Mouse (Mus musculus) adrenal gland, adult 2 months (tissue): Measurements from ENCODE around the gene Ptpn12. TPM values are rescaled to one million over a fixed set of nuclear protein-coding genes. Genes with fewer than 3 reads are reported as not detected.
A peak's percentile ranks its signal among the peaks of the same experiment; 100 is the strongest.
"Not testable (repeated sequence)": the region's sequence is repeated elsewhere in the genome, so short reads cannot be mapped to it uniquely, and the experiment has no call there.

Experiments
- DNase-seq: peaks from one replicate; pipeline ENCODE4 v3.0.0; 2021
- polyA plus RNA-seq: library from polyadenylated mRNA; depleted of rRNA; stranded (reverse); fragments of >200 nt; gene quantifications from 2 replicates; pipeline ENCODE4 v1.2.3, GENCODE M21; 2012; rRNA removed
- total RNA-seq, 2 experiments: library from RNA; stranded (reverse); gene quantifications; 2 replicates each; pipeline ENCODE4 v1.2.3; 2021

Gene Ptpn12
- total and polyA plus RNA-seq, 3 experiments: 20.2 to 54.4 (median 47.4) TPM

DNA sequence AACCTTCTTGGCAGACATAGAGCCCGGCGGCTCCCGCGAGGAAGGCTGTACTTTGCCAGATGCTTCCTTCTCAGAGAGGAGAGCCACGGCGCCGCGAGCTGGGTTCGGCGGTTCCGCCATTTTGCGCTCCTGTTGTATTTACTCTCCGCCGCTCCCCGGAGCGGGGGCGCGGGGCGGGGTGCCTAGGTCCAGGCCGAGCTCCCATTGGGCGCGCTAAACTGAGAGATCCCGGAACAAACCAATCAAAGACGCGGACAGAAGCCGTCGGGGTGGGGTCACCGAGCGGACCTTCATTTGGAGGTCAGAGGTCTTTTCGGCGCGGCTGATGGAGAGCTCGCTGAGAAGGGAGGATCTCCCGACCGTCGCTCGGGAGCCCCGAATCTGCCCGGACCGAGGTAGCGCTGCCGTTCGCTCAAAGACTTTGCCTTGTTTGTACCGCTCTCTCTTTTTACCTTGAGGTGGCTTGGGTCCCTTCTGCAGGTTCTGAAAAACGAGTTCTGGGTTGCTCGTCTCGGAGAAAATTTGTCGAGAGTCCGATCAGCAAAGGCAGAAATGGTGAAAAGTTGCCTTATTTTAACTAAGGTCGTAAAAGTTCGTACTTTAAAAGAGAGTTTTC, 103.9 kb downstream of the Ptpn12 start:
- peak; percentile 99 for DNase-seq

DNA sequence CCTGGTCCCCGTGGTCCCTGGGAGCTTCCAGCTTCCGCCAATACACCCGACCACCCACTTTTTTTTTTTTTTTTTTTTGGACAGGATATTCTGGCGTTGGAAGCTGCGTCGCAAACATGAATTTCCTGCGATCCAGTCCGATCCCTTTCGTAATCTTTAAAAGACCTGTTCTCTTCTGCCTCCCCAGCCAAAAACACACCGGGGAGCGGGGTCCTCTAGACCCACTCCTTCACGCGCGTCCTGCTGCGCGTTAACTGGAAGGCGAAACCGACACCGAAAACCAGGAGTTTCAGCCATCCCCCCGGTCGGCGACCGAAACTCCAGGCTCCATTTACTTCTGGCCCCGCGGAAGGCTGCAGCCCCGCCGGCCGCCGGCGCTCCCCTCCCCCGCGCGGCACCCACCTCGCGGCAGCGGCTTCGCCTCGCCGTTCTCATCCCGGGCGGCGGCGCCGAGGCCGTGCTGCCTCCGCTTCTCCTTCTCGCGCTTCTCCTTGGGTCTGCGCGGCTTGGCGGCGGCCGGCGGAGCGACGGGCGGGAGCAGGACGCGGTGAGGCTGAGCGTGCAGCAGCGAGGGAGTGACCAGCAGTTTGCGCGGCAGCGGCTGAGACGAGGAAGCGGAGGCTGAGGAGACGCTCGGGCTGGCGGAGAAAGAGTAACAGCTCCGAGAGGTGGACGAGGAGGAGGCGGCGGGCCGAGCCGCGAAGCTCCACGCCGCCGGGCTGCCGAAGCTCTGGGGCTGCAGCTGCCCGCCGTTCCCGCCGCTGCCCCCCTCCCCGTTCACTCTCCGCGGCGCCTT, 104.7 kb downstream of the Ptpn12 start:
- peak; percentile 77 for DNase-seq

DNA sequence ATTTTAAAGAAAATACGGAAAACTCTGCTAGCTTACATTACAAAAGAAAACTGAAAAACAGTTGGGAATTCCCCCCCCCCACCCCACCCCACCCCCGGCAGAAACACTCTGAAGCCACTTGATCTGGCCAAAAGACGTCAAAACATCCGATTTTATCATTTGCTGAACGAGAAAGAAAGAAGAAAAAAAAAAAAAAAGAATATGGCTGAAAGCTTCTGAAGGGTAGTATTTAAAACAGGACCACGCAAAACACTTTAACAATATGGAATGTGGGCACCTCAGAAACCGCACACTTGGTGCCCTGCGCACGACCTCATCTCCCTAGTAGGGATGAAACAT, 105.2 kb downstream of the Ptpn12 start:
- no peak for DNase-seq

DNA sequence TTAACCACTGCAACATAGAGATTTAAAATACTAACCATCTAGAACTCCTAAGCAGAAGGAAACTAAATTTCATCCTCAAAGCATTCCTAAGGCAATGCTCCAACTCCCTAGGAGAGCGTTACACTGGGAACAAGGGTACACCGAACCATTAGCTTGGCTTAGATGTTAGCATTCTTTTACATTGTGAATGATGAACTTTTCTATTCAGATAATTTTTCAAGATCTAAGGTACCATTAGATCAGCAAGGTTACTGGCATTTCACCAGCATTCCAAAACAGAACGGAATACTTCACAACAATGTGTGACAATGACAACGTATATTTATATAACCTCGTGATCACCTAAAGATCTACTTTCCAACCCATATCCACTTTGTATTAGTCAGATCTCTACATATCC, 105.6 kb downstream of the Ptpn12 start:
- DNase-seq: no peak

DNA sequence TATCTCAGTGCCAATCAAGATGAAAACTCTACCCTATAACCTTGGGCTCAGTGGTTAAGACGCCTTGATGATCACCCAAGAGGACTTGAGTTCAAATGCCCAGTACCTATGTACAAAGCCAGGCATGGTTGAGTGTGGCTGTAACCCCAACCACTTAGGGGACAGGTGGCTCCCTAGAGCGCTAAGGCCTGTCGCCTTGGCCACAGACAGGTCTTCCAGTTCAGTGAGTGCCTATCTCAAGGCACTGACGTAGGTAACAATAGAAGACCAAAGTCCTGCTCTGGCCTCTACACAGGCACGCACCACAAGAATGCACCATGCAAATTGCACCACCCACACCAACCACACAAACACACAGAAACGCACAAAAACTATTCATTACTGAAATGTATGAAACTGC, 108.8 kb downstream of the Ptpn12 start:
- no peak for DNase-seq

DNA sequence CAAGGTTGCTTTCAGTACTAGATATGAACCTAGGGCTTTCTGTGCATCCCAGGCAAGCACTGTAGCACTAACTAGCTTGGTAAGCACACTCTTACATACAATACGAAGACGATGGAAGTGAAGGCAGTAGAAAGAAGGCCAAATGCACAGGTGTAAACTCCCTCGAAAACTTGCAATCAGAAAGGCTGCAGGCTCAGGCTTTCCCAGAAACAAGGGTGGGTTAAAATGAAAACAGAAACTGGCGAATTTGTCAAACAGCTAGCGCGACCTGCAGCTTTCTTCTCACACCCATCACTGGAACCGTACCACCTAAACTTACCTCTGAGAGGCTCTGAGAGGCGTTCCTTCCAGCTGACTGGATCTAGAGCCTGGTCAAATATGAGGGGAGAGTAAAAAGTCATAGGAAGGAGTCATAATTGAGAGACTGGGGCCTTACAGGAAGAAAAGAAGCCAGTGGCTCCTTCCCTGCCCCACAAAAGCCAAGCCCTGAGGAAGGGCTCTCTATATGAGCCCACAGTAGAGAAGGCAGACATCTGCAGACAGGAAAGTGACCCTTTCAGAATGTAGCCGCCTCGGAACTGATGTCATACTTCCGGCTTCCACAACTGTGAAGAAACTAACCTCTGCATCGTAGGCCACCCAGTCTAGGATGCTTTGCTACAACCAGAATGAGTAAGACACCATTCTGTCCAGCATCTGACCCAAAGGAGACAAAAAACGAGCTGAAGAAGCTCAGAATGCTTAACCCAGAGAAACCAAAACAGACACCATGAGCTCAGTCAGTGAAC, 110.6 kb downstream of the Ptpn12 start:
- DNase-seq: no peak

DNA sequence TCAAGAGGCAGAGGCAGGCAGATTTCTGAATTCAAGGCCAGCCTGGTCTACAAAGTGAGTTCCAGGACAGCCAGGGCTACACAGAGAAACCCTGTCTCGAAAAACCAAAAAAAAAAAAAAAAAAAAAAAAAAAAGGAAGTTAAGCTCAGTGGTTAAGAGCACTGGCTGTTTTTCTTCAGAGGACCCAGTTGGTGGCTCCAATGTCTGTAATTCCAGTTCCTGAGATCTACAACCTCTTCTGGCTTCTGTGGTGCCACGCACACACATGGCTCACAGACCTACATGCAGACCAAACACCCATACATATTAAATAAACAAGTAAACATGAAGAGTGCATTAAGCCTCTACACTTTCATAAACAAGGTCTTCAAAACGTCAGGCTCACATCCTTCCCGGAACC, 111.9 kb downstream of the Ptpn12 start:
- DNase-seq: not testable (repeated sequence)

DNA sequence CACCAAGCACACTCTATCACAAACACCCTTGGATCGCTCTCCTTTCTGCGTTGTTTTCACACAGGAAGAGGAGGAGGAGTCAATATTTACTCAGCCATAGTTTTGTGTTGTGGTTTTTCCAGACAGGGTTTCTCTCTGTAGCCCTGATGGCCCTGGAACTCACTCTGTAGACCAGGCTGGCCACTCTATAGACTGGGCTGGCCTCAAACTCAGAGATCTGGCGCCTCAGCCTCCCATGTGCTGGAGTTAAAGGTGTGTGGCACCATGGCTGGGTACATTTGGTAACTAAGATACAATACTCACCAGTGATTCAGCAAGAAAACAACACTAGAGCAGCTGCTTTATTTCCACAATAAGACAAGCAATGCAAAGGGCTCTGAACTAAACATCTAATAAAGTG, 113.2 kb downstream of the Ptpn12 start:
- no peak for DNase-seq

DNA sequence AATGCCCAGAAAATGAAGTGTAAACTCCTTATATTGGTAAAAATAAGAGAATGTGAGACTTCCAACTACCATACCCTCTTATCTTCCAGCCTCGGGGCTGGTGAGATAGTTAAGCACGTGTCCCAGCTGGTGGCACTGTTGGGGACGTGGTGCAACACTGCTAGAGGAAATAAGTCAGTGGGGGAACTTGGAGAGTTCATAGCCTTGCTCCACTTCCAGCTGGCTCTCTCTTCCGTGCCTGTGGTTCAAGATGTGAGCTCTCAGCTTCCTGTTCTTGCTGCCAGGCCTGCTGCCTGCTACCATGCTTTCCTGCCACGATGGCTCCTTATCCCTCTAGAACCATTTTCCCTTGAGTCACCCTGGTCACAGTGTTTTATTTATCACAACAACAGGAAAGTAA, 114.5 kb downstream of the Ptpn12 start:
- peak; percentile 53 for DNase-seq

DNA sequence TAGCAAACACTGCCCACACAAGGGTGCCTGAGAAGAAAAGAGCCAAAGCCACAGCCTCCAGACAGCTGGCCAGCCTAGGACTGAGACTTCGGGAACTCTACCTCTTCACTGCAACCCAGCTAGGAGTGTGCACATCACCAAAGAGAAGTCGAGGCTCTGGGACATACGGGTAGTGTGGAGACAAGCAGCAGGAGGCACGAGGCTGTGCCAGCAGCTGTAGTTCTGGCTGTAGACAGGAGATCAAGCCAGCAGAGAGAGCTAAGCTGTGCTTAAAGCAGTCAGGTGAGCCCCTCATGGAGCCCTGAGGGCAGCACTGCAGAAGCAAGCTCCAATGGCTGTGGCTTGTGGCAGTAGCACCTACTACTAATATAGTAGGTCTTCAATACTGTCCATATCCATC, 115.0 kb downstream of the Ptpn12 start:
- DNase-seq: no peak

DNA sequence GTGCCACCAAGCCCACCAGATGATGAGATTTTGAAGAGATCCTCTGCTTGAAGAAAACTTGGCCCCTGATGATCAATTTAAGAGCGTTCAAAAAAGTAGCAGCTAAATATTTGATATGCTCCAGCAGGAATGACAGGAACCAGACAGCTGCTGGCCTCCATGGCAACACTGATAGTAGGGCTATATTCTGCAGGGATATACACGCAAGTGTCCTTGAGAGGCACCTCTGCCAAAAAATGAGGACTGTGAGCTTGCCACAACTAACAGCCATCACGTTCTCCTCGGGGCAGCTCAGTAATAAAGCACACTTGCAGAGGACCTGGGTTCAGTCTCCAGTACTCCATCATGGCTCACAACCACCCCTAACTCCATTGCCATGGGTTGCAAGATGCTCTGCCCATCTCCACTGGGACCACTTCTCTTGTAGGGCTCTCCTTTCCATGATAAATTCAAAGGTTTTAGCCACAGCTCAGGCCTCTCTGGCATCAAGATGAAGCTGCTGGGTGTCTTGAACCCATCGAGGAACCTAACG, 115.6 kb downstream of the Ptpn12 start:
- DNase-seq: no peak

DNA sequence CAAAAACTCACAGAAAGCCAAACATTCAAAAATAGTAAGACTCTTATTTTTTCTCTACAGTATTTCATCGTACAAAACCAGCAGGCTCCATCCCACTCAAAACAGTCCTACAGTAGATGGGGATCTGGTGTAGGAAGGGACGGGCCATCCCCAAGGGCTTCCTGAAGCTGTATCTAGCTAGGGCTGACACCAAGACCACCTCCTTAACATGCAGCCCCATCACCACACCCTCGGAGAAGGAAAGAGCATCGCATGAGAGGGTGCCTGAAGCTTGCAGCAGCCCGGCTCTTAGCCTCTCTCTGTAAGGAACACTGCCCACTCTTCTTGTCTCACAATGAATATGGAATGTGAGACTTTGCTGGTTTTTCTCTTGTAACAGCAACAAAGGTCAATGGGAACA, 117.2 kb downstream of the Ptpn12 start:
- DNase-seq: no peak

Other genes starting within 250 kb of the Ptpn12 start
- 10 to 100 TPM in 1 of 2 experiments, 1 to 10 TPM in 1; 9.0 to 11.0 TPM for gene Phtf2, start 173.8 kb downstream of the Ptpn12 start, total RNA-seq
- 0.52 and 0.56 TPM in 2 replicates for gene Phtf2, start 173.8 kb downstream of the Ptpn12 start, polyA plus RNA-seq
- 10 to 100 TPM; 17.3 to 21.4 TPM for gene Tmem60, start 173.7 kb downstream of the Ptpn12 start, total RNA-seq
- 2.1 and 3.0 TPM in 2 replicates for gene Tmem60, start 173.7 kb downstream of the Ptpn12 start, polyA plus RNA-seq
- gene Rsbn1l, start 99.5 kb downstream of the Ptpn12 start, total RNA-seq: 10 to 100 TPM; 11.7 to 14.6 TPM
- 4.5 and 4.9 TPM in 2 replicates for gene Rsbn1l, start 99.5 kb downstream of the Ptpn12 start, polyA plus RNA-seq
- gene Gsap, start 130.3 kb upstream of the Ptpn12 start, total RNA-seq: 1 to 10 TPM; 3.9 to 5.9 TPM
- 0.48 and 0.62 TPM in 2 replicates for gene Gsap, start 130.3 kb upstream of the Ptpn12 start, polyA plus RNA-seq